Comparison of ENCODE assay signal across 8 mouse cellular contexts in the genomic region with DNA sequence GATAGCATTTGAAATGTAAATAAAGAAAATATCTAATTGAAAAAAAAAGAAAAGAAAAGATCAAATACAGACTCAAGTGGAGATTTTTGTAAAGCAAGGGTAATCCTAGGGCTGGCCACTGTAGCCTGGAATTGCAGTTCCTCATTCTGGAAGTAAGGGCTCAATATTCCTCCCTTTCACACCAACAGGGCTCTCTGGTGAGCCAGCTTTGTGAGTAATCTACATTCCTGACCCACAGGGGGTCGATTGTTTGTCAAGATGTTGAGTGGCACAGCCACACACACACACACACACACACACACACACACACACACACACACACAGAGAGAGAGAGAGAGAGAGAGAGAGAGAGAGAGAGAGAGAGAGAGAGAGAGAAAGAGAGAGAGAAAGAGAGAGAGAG.
DNase-seq lines count a peak whose midpoint lies in the region; ATAC-seq and TF ChIP-seq lines count a peak whose summit lies in the region.
"Not testable (repeated sequence)": the region's sequence is repeated elsewhere in the genome, so short reads cannot be mapped to it uniquely, and the experiment has no call there.

No protein-coding gene starts in this region.

- H3K27ac ChIP-seq in midbrain, embryonic 11.5 days (ENCODE audit: low read depth, low read length) = not testable (repeated sequence)

- H3K4me2 ChIP-seq in midbrain, embryonic 11.5 days = not testable (repeated sequence)

- WGBS in midbrain, embryonic 11.5 days = 38% methylated on average over 1 of the region's 1 CpGs

- not testable (repeated sequence) for H3K9ac ChIP-seq in midbrain, embryonic 11.5 days (ENCODE audit: low read length)

- H3K36me3 ChIP-seq in midbrain, embryonic 11.5 days (ENCODE audit: control insufficient read depth, insufficient read depth, low read length) = not testable (repeated sequence)

- not testable (repeated sequence) for H3K4me3 ChIP-seq in midbrain, embryonic 11.5 days (ENCODE audit: low read depth, low read length)

- peak; percentile 37 for DNase-seq in ES-CJ7 (ENCODE audit: low read depth, low spot score)
- peak; percentile 67 for DNase-seq in Muller cell, postnatal 12 days (ENCODE audit: inconsistent ontology term)
- peak; percentile 78 for DNase-seq in R1 (ENCODE audit: low read depth, low spot score)
- peak; percentile 59 for DNase-seq in ZHBTc4 (ENCODE audit: low read depth, low spot score)
- peak; percentile 36 for DNase-seq in brain, embryonic 14.5 days (ENCODE audit: low read depth)
- peak; percentile 6 for DNase-seq in embryo, embryonic 11 days
- DNase-seq in midbrain, embryonic 11.5 days (ENCODE audit: low spot score, missing footprints) = peak; percentile 51
- peak; percentile 24 for DNase-seq in retina, postnatal 1 day

- ATAC-seq in midbrain, embryonic 11.5 days (ENCODE audit: low FRiP score) = not testable (repeated sequence)

- H3K27me3 ChIP-seq in midbrain, embryonic 11.5 days (ENCODE audit: control insufficient read depth, insufficient read depth, low read length) = not testable (repeated sequence)

- TF ChIP-seq CTCF in brain, embryonic 14.5 days (IDR thresholded peaks at IDR 0.05; ENCODE audit: borderline replicate concordance, extremely low read depth, insufficient read depth, insufficient read length) = not testable (repeated sequence)

- H3K9me3 ChIP-seq in midbrain, embryonic 11.5 days (ENCODE audit: control insufficient read depth, low read length) = not testable (repeated sequence)

- not testable (repeated sequence) for H3K4me1 ChIP-seq in midbrain, embryonic 11.5 days (ENCODE audit: control insufficient read depth, insufficient read depth, low read length)

- not testable (repeated sequence) for TF ChIP-seq POLR2A in brain, embryonic 14.5 days (IDR thresholded peaks at IDR 0.05; ENCODE audit: borderline replicate concordance, extremely low read depth, insufficient read depth, insufficient read length, poor library complexity, severe bottlenecking)

Comparison
In these comparisons a context has a peak if more than half of its experiments do, and no peak if none do; other contexts are left out.
1. DNase-seq: peak in every context shown above with its lines; median percentile 78 in R1; 67 in Muller cell, postnatal 12 days; 59 in ZHBTc4; 51 in midbrain, embryonic 11.5 days; 37 in ES-CJ7; 36 in brain, embryonic 14.5 days; 24 in retina, postnatal 1 day; 6 in embryo, embryonic 11 days.